Mouse (Mus musculus) macrophage (primary cell): ENCODE data around the gene Ubl3. TPM values are rescaled to one million over a fixed set of nuclear protein-coding genes. Genes with fewer than 3 reads are reported as not detected.

Experiments
- H3K27ac ChIP-seq: fragments of 350-480 bp; formaldehyde crosslinking; 2 replicates; pipeline ENCODE4 v1.9.0; 2021
- H3K36me3 ChIP-seq: fragments of 350-480 bp; formaldehyde crosslinking; 2 replicates; pipeline ENCODE4 v1.9.0; 2021; ENCODE audit errors: inconsistent target
- H3K4me3 ChIP-seq: fragments of 350-480 bp; formaldehyde crosslinking; 2 replicates; pipeline ENCODE4 v1.9.0; 2021; ENCODE audit errors: inconsistent target
- H3K79me2 ChIP-seq: fragments of 350-480 bp; formaldehyde crosslinking; 2 replicates; pipeline ENCODE4 v1.9.0; 2021; ENCODE audit errors: inconsistent target
- WGBS: methylation state at CpG from one replicate; pipeline ENCODE4 v1.1.7; 2026; ENCODE audit warnings: inconsistent platforms; ENCODE audit not compliant: missing documents; 5-methylcytosine and 5-hydroxymethylcytosine counted together
- polyA plus RNA-seq: library from polyadenylated mRNA; stranded (reverse); fragments of 250-400 nt; gene quantifications from 3 replicates; pipeline ENCODE4 v1.2.4, GENCODE M21; 2018; ENCODE audit warnings: inconsistent platforms

Ubl3 gene
- polyA plus RNA-seq, 1 experiment from 2014 or later: 142 TPM

DNA sequence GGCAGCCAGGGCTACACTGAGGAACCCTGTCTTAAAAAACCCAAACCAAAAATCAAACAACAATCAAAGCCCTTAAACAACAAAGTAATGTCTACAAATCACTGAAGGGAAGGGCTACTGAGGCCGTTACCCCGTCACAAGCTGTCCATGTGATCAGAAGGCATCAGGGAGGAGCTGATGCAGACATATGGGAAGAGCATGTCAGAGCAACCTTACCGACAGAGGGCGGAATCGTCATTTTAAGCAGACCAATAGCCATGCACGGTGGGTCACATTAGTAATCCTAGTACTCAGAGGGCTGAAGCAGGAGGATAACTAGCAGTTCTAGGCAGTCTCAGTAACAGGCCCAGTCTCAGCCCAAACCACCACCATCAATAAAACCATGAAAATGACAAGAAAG lies 56.6 kb downstream of the Ubl3 start:
- no peak overlapping the region for H3K4me3 ChIP-seq
- no peaks in the 10 kb centered on the region for H3K79me2 ChIP-seq
- peak overlapping the region; percentile 74 for H3K27ac ChIP-seq
- whole genome bisulfite sequencing: 92% methylated on average over 6 of the region's 6 CpGs
- no peaks in the 10 kb centered on the region for H3K36me3 ChIP-seq

DNA sequence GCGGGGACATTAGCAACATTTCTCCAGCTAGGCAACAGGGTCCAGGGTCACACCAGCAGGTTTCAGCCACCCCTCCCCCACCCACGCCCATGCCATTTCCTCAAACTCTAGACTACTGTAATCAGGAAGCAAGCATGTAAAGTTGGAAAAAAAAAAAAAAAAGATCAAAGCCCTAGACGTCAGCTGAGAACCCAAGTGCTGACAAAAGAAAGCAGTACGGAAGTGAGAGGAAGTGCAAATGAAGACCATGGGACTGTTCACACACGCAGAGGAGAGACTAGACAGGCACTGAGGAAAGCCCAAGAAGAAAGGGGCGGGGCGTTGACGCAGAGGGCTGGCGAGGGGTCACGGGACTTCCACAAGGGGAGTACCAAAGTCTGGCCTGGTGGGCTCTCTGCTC lies 57.4 kb downstream of the Ubl3 start:
- WGBS: 2% methylated on average over 10 of the region's 10 CpGs
- peak overlapping the region; percentile 74 for H3K27ac ChIP-seq
- no peaks in the 10 kb centered on the region for H3K36me3 ChIP-seq
- no peaks in the 10 kb centered on the region for H3K79me2 ChIP-seq
- H3K4me3 ChIP-seq: no peak overlapping the region

DNA sequence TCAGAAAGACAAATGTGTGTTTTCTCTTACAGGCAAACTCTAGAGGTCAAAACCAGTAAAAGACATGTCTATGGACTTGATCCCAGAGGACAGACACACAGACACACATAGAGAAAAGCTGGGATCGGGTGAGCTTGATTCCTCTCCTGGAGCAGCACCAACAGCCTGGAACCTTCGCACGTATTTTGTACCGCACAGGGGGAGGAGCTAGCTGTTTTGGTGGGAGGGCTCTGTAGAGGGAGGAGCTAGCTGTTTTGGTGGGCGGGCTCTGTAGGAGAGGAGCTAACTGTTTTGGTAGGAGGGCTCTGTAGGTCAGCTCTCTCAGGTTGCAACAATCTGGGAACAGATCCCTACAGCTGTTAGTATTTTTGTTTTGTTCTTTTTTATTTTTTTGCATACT lies 58.3 kb downstream of the Ubl3 start:
- peak overlapping the region; percentile 74; the same call in 1 of the 2 replicates for H3K27ac ChIP-seq
- WGBS: 89% methylated on average over 5 of the region's 5 CpGs
- H3K4me3 ChIP-seq: no peak overlapping the region
- no peaks in the 10 kb centered on the region for H3K79me2 ChIP-seq
- H3K36me3 ChIP-seq: no peaks in the 10 kb centered on the region

DNA sequence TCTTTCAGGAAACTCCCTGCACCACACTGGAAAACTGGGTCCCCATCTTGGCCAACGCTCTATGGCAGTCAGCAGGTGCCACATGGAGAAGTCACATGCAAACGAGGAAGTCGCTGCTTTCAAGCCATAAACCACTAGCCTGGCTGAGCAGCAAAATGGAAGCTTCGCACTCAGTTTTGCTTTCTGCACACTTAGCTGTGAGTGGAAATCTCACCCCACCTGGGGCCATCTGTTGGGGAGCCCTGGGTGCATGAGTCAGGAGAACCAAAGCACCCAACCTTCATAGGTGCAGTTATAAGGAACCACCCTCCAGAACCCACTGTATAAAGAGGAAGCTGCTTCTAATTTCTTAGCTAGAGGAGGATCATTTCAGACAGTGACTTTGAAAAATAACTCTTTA lies 59.6 kb downstream of the Ubl3 start:
- no peaks in the 10 kb centered on the region for H3K79me2 ChIP-seq
- no peaks in the 10 kb centered on the region for H3K36me3 ChIP-seq
- WGBS: 15% methylated on average over 4 of the region's 4 CpGs
- H3K27ac ChIP-seq: peak overlapping the region; percentile 51
- H3K4me3 ChIP-seq: no peak overlapping the region

DNA sequence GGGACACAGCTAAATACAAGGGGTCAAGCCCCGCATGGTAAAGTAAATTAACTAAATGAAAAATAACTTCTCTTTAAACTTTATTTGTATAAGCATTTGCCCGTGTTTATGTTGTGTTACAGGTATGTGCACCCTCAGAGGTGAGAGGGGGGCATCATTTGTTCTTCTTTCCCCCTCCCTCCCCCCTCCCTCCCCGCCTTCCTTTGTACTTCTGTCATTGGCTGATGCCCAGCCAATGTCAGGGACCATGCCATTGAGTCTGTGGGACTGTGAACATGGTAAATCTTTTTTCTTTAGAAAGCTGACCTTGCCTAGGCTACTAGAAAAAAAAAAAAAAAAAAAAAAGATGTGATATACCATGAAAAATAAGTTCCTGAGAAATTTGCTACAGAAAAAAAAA lies 62.2 kb downstream of the Ubl3 start:
- Histone ChIP-seq H3K4me3 (no peak overlapping the region), H3K79me2 (no peaks in the 10 kb centered on the region), H3K36me3 (no peaks in the 10 kb centered on the region), H3K27ac (no peak overlapping the region)
- 86% methylated on average over 2 of the region's 3 CpGs for WGBS

DNA sequence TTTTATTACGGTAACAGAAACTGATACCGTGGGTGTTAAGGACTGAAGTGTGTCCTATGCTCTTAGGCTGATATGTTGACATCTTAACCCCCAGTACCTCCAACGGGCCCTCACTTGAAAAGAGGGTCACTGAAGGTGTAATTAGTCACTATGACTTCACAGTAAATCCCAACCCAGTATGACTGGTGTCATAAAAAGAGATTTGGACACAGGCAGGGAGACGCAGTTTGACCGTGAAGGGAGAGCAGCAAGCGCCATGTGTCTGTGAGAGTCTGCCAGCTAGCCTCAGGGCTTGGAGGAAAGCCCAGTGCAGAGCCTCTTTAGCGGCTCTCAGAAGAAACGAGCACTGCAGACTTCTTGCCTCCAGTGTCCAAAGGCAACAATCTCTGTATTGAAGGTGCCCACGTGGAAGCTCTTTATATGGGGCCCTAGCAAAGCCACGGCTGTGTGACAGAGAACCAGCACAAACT lies 62.8 kb downstream of the Ubl3 start:
- 41% methylated on average over 10 of the region's 10 CpGs for WGBS
- no peaks in the 10 kb centered on the region for H3K36me3 ChIP-seq
- no peak overlapping the region for H3K27ac ChIP-seq
- H3K4me3 ChIP-seq: no peak overlapping the region
- H3K79me2 ChIP-seq: no peaks in the 10 kb centered on the region

DNA sequence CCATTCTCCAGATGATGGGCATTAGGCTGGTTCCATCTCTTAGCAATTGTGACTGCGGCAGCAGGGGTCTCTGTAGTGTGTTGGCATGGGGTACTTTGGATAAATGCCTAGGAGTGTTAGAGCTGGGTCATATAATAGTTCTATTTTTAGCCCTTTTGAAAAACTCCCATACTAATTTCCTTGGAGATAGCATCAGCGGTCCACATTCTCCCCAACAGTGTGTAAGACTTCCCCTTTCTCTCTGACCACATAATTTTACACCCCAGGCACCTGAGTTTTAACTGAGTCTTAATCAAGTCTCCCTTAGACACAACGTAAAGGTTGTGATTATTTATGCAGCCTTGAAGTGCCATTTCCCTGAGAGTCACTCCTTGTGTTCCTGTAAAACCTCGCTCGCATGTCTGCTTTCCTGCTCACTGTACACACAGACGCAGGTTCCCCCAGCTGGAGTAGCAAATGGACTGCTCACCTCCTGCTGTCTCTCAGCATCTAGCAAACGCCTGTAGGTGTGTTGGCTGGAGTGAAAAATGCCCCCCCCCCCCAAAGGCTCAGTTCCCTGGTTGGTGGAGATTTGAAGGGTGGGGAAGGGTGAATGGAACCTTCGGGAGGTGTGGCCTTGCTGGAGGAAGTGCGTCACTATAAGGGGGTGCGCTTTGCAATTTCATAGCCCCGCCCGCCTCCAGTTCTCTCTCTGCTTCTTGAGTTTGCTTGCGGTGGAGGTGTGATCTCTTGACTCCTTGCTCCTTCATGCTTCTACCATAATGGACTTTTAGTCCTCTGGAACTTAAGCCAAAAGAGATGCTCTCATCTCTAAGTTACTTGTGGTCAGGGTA lies 63.5 kb downstream of the Ubl3 start:
- WGBS: 21% methylated on average over 13 of the region's 13 CpGs
- no peaks in the 10 kb centered on the region for H3K36me3 ChIP-seq
- no peak overlapping the region for H3K27ac ChIP-seq
- H3K4me3 ChIP-seq: no peak overlapping the region; the same call in 1 of the 2 replicates
- H3K79me2 ChIP-seq: no peaks in the 10 kb centered on the region

DNA sequence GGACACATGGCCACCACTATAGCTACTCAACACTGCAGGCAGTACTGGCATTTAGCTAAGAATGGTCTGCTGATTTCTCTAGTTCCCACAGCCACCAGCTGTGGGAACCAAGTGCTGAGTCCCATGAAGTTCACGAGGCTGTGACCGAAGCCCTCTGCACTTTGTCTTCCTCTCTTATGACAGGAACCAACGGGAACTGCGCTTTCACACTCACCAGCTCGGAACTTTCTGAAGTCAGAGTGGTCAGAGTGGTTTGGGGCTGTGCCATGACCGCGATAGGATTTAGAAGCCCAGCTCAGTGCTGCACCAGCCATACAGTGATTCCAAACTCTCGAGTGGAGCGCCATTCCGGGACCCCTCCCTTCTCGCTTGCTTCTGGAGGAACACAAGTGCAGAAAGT lies 66.4 kb downstream of the Ubl3 start:
- no peaks in the 10 kb centered on the region for H3K79me2 ChIP-seq
- H3K36me3 ChIP-seq: no peaks in the 10 kb centered on the region
- peak overlapping the region; percentile 50 for H3K27ac ChIP-seq
- WGBS: 12% methylated on average over 11 of the region's 11 CpGs
- H3K4me3 ChIP-seq: no peak overlapping the region

DNA sequence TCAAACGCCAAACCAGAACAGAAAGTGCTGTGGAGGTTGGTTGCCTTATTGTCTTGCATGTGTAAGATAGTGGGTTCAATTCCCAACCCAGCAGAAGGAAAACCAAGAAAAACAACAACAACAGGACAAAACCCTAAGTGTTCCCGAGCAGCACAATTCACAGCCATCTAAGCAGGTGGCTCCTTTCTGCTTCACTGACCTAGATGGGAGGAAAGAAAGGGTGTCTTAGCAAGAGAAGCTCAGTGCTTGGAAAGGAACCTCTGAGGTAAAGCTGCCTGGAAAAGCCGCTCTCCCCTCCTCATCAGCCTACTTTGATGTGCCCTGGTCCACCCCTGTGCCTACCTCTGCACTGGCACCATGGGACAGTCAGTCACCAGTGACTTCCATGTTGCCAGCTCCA lies 70.8 kb downstream of the Ubl3 start:
- Histone ChIP-seq H3K4me3 (no peak overlapping the region), H3K27ac (no peak overlapping the region), H3K79me2 (no peaks in the 10 kb centered on the region), H3K36me3 (no peaks in the 10 kb centered on the region)
- WGBS: 89% methylated on average over 3 of the region's 3 CpGs

DNA sequence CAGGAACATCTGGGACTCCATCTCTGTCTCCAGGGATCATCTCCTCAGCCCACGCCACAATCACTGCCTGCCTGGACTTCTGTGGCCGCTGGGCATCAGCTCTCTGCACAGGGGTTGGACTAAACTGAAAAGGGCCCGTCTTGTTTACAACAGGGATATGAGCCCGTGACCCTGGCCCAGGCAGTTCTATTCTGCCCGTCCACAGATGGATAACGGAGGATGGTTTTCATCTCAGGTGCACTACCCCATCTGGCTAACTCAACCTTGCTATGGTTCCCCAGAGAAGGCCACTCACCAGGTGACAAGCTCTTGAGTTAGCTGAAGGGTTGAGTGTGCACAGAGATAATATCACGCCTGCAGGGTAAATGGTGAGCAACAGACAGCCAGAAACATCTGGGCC lies 78.2 kb downstream of the Ubl3 start:
- no peak overlapping the region for H3K4me3 ChIP-seq
- no peaks in the 10 kb centered on the region for H3K79me2 ChIP-seq
- 97% methylated on average over 7 of the region's 7 CpGs for WGBS
- H3K27ac ChIP-seq: no peak overlapping the region
- H3K36me3 ChIP-seq: no peaks in the 10 kb centered on the region

DNA sequence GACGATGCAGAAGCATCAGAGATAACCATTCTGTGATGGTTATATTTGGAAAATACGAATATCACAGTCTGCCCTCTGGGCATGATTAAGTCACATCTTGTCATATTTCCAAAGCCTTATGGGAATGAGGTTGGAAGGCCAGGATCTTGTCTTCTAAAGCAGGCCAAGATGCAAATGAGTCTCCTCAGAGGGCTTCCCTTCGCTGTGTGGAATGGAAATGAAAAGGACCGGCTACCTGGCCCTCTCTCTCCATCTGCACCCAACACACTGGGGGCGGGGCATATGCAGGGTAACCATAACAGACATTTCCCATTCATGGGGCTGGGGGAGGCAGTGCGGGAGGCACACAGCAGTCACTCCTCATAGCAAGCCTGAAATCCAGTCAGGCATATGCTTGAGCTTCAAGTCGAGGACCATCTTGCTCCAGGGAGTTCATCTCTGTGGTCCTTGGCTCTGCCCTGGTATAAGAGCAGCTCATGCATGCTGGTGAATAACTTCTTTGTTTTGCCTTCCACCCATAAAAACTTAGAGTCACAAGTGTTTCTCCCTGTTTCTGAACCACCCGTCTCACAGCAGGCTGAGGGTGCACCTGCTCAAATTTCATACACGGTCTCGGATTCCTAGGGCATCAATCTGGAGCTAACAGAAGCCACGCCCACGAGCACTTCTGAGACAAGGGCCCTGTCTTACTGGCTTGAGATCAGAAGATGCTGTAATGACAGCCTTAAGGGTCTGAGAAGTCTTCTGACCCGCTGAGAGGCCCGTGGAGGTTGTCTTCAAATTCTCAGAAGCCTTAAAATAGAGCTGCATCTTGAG lies 83.8 kb downstream of the Ubl3 start:
- Histone ChIP-seq H3K4me3 (no peak overlapping the region), H3K79me2 (no peaks in the 10 kb centered on the region), H3K36me3 (no peaks in the 10 kb centered on the region), H3K27ac (no peak overlapping the region)
- WGBS: 84% methylated on average over 14 of the region's 14 CpGs

DNA sequence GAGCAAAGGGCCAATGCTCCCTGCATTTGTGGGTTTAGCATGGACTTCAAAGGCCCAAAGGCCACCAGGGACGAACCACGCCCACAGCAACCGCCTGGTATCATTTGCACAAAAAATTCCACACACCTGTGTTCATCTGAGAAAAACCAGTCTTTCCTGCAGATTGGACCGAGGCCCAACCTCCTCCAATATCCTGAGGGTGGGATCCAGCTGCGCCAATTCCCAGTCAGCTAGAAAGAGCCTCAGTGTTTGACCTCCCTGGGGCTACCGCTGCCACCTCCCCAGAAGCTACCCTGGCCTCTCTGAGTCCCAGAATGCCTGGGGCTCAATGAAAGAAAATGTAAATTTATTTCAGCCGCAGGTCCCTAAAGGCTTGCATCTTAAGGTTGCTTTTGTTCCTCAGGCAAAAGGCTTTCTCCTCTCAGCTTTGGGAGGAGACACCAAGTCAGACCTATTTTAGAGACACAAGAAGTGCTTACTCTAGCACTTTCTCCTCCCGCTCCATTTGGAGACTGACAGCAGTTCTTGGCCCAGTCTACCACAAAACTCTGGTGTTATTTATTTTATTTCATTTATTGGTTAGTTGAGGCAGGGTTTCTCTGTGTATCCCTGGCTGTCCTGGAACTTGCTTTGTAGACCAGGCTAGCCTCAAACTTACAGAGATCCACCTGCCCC lies 85.5 kb downstream of the Ubl3 start:
- WGBS: 93% methylated on average over 8 of the region's 8 CpGs
- no peak overlapping the region for H3K4me3 ChIP-seq
- H3K27ac ChIP-seq: no peak overlapping the region
- no peaks in the 10 kb centered on the region for H3K79me2 ChIP-seq
- no peaks in the 10 kb centered on the region for H3K36me3 ChIP-seq

DNA sequence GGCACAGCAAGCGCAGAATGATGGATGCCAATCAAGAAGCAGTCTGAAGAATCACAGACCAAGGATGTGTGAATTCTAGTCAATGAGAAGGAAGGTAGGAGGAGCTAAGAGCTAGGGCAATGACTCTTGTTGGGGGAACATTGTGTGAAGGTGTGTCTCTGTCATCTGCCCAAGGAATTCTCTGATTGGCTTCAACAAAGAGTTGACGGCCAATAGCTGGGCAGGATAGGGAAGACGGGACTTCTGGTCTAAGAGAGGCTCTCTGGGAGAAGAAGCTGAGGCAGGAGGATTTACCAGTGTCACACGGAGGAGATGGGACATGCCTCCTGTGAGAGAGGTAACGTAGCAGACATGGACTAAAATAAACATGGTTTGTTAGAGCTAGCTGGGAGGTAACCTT lies 86.5 kb downstream of the Ubl3 start:
- Histone ChIP-seq H3K27ac (no peak overlapping the region), H3K4me3 (no peak overlapping the region), H3K36me3 (no peaks in the 10 kb centered on the region), H3K79me2 (no peaks in the 10 kb centered on the region)
- 90% methylated on average over 5 of the region's 5 CpGs for WGBS

DNA sequence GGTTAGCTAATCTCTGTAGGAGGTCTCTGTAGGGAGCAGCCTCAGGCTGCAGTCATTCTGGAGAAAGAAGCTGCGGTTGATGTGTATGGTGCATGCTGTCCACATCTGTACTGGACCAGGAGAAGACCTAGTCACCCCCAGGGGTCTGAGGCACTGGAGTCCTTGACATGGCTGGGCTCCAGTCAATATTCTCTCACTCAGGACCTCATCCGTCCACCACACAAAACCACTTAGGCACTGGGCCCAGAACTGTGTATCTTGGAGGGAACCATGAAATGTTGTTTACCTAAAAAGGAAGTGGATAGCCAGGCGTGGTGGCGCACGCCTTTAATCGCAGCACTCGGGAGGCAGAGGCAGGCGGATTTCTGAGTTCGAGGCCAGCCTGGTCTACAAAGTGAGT lies 87.5 kb downstream of the Ubl3 start:
- Histone ChIP-seq H3K79me2 (no peaks in the 10 kb centered on the region), H3K27ac (no peak overlapping the region), H3K4me3 (no peak overlapping the region), H3K36me3 (no peaks in the 10 kb centered on the region)
- WGBS: 73% methylated on average over 3 of the region's 9 CpGs

DNA sequence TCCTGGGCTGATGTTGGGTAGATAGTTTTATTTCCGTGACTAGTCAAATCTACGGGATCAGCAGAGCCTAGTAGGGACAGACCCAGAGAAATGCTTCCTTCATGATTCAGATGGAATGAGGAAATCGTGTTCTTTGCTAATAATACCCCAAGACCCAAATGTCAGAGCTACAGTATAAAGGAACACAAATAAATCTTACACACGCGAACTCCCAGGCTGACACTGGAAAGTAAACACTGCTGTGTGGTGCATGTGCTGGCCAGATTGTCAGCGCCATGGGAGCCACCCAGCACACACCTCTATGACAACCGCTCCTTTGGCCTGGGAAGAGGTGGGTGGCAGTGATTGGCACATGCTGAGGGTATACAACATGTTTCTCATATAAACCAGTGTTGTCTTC lies 88.1 kb downstream of the Ubl3 start:
- no peak overlapping the region for H3K4me3 ChIP-seq
- no peaks in the 10 kb centered on the region for H3K79me2 ChIP-seq
- 84% methylated on average over 7 of the region's 7 CpGs for WGBS
- no peak overlapping the region for H3K27ac ChIP-seq
- H3K36me3 ChIP-seq: no peaks in the 10 kb centered on the region
